Mouse (Mus musculus) erythroid progenitor cell, adult 5-6 weeks (primary cell): ENCODE results near the gene Zbtb32. TPM values are rescaled to one million over a fixed set of nuclear protein-coding genes. Genes with fewer than 3 reads are reported as not detected.

ENCODE experiments used
- ATAC-seq: replicated peaks from 2 replicates; pipeline ENCODE4 v1.8.0; 2016; ENCODE audit warnings: moderate number of reproducible peaks, mild to moderate bottlenecking, moderate TSS enrichment, inconsistent platforms; ENCODE audit not compliant: poor library complexity, low FRiP score, severe bottlenecking
- total RNA-seq, 2 experiments: library from RNA; stranded (forward) in 1 of 2; stranded (reverse) in 1 of 2; fragments of 150-400 nt in 1 of 2; fragments of 186-747, 209-891 nt in 1 of 2; gene quantifications; 2 replicates each; pipeline versions ENCODE4 v1.2.3 to v1.2.4; 2015 to 2017; ENCODE audit warnings: low replicate concordance in 2 of 2

Gene Zbtb32
- total RNA-seq, 2 experiments from 2014 or later: not detected

GRCm38 (mm10) chr7:30581547-30581946, 17.2 kb downstream of the Zbtb32 start:
- ATAC-seq: no peak

- no peak for ATAC-seq
Measured at GRCm38 (mm10) chr7:30579950-30580349, 18.8 kb downstream of the Zbtb32 start.

GRCm38 (mm10) chr7:30572969-30573368, 25.7 kb downstream of the Zbtb32 start:
- peak; percentile 90 for ATAC-seq

GRCm38 (mm10) chr7:30572389-30572788, 26.3 kb downstream of the Zbtb32 start:
- ATAC-seq: peak; percentile 54

- ATAC-seq: no peak
Measured at GRCm38 (mm10) chr7:30567555-30567954, 31.2 kb downstream of the Zbtb32 start.

GRCm38 (mm10) chr7:30566033-30566432, 32.7 kb downstream of the Zbtb32 start:
- ATAC-seq: no peak

- ATAC-seq: no peak
Measured at GRCm38 (mm10) chr7:30564970-30565571, 33.6 kb downstream of the Zbtb32 start, which contains the start of gene Igflr1. Gene Igflr1, plus strand, starts transcription at chr7:30565427.

- no peak for ATAC-seq
Measured at GRCm38 (mm10) chr7:30563906-30564280, 34.8 kb downstream of the Zbtb32 start.

- ATAC-seq: peak; percentile 73
Measured at GRCm38 (mm10) chr7:30563117-30563905, 35.4 kb downstream of the Zbtb32 start, which contains the start of the genes U2af1l4, Gm49396 and Psenen. Gene U2af1l4, plus strand, starts transcription at chr7:30563301. Gene Gm49396, plus strand, starts transcription at chr7:30563344. Gene Psenen, minus strand, starts transcription at chr7:30563627.

- ATAC-seq: peak; percentile 10
Measured at GRCm38 (mm10) chr7:30562526-30563116, 36.1 kb downstream of the Zbtb32 start.

GRCm38 (mm10) chr7:30560296-30560695, 38.4 kb downstream of the Zbtb32 start:
- ATAC-seq: no peak

- ATAC-seq: peak; percentile 73
Measured at GRCm38 (mm10) chr7:30559443-30559954, 39.2 kb downstream of the Zbtb32 start, which contains the start of gene Lin37. Gene Lin37, minus strand, starts transcription at chr7:30559838.

GRCm38 (mm10) chr7:30558656-30559442, 39.9 kb downstream of the Zbtb32 start:
- ATAC-seq: peak; percentile 57

GRCm38 (mm10) chr7:30557901-30558514, 40.7 kb downstream of the Zbtb32 start:
- no peak for ATAC-seq

- ATAC-seq: no peak
Measured at GRCm38 (mm10) chr7:30556894-30557536, 41.7 kb downstream of the Zbtb32 start.

GRCm38 (mm10) chr7:30553810-30554584, 44.7 kb downstream of the Zbtb32 start:
- no peak for ATAC-seq

- peak; percentile 24; the same call in 1 of the 2 replicates for ATAC-seq
Measured at GRCm38 (mm10) chr7:30553021-30553589, 45.6 kb downstream of the Zbtb32 start.
